Mouse (Mus musculus): ENCODE data around the gene Apba3. TPM values are rescaled to one million over a fixed set of nuclear protein-coding genes. Genes with fewer than 3 reads are reported as not detected.
A peak's percentile ranks its signal among the peaks of the same experiment; 100 is the strongest.

Gene Apba3
- polyA plus RNA-seq, 1 experiment from 2014 or later: 46.2 TPM

GRCm38 (mm10) chr10:81236471-81237268 lies 30.1 kb upstream of the Apba3 start:
- H3K27me3 ChIP-seq (ENCODE audit: insufficient read depth, poor library complexity, severe bottlenecking): peaks cover 68% of the 10 kb centered on the region
- WGBS: 90% methylated on average over 12 of the region's 12 CpGs
- peaks cover 58% of the 10 kb centered on the region for H3K4me1 ChIP-seq (replicated peaks)
- no peak for DNase-seq (ENCODE audit: low spot score)
- H3K36me3 ChIP-seq: 0 out of 2 replicates have a peak, but pooled peaks cover 5% of the 10 kb centered on the region
- H3K4me3 ChIP-seq: peak overlapping the region; percentile 4; the same call in 1 of the 2 replicates
- H3K27ac ChIP-seq: no peak overlapping the region
- H3K9me3 ChIP-seq: no peaks in the 10 kb centered on the region

- WGBS: 92% methylated on average over 2 of the region's 2 CpGs
- DNase-seq (ENCODE audit: low spot score): no peak
- H3K9me3 ChIP-seq: no peaks in the 10 kb centered on the region
- H3K36me3 ChIP-seq: 0 out of 2 replicates have a peak, but pooled peaks cover 5% of the 10 kb centered on the region
- peaks cover 47% of the 10 kb centered on the region for H3K4me1 ChIP-seq (replicated peaks)
- no peak overlapping the region for H3K4me3 ChIP-seq
- H3K27me3 ChIP-seq (ENCODE audit: insufficient read depth, poor library complexity, severe bottlenecking): peaks cover 74% of the 10 kb centered on the region
- H3K27ac ChIP-seq: no peak overlapping the region
Observed at GRCm38 (mm10) chr10:81238618-81239017, 28.1 kb upstream of the Apba3 start.

GRCm38 (mm10) chr10:81240876-81241275 lies 25.9 kb upstream of the Apba3 start:
- Histone ChIP-seq H3K27ac (no peak overlapping the region), H3K4me1 (replicated peaks) (peaks cover 56% of the 10 kb centered on the region), H3K27me3 (ENCODE audit: insufficient read depth, poor library complexity, severe bottlenecking) (peaks cover 96% of the 10 kb centered on the region), H3K36me3 (no peaks in the 10 kb centered on the region), H3K4me3 (no peak overlapping the region), H3K9me3 (no peaks in the 10 kb centered on the region)
- peak; percentile 79 for DNase-seq (ENCODE audit: low spot score)
- 19% methylated on average over 13 of the region's 13 CpGs for WGBS

- DNase-seq (ENCODE audit: low spot score): no peak
- no peaks in the 10 kb centered on the region for H3K9me3 ChIP-seq
- no peaks in the 10 kb centered on the region for H3K36me3 ChIP-seq
- H3K4me1 ChIP-seq (replicated peaks): peaks cover 53% of the 10 kb centered on the region
- WGBS: 92% methylated on average over 16 of the region's 16 CpGs
- peaks cover 100% of the 10 kb centered on the region for H3K27me3 ChIP-seq (ENCODE audit: insufficient read depth, poor library complexity, severe bottlenecking)
- H3K4me3 ChIP-seq: no peak overlapping the region
- H3K27ac ChIP-seq: no peak overlapping the region
Observed at GRCm38 (mm10) chr10:81242021-81242420, 24.7 kb upstream of the Apba3 start.

- no peaks in the 10 kb centered on the region for H3K9me3 ChIP-seq
- 83% methylated on average over 4 of the region's 4 CpGs for WGBS
- no peak overlapping the region for H3K27ac ChIP-seq
- peaks cover 100% of the 10 kb centered on the region for H3K27me3 ChIP-seq (ENCODE audit: insufficient read depth, poor library complexity, severe bottlenecking)
- peaks cover 40% of the 10 kb centered on the region for H3K4me1 ChIP-seq (replicated peaks)
- no peaks in the 10 kb centered on the region for H3K36me3 ChIP-seq
- no peak for DNase-seq (ENCODE audit: low spot score)
- peak overlapping the region; percentile 7; the same call in 1 of the 2 replicates for H3K4me3 ChIP-seq
Observed at GRCm38 (mm10) chr10:81244146-81244545, 22.6 kb upstream of the Apba3 start.

- Histone ChIP-seq H3K4me3 (peak overlapping the region; percentile 7; the same call in 1 of the 2 replicates), H3K9me3 (no peaks in the 10 kb centered on the region), H3K4me1 (replicated peaks) (peaks cover 40% of the 10 kb centered on the region), H3K36me3 (no peaks in the 10 kb centered on the region), H3K27ac (peak overlapping the region; percentile 54; the same call in 1 of the 2 replicates), H3K27me3 (ENCODE audit: insufficient read depth, poor library complexity, severe bottlenecking) (peaks cover 100% of the 10 kb centered on the region)
- 10% methylated on average over 17 of the region's 17 CpGs for WGBS
- DNase-seq (ENCODE audit: low spot score): peak; percentile 85
Observed at GRCm38 (mm10) chr10:81244595-81244994, 22.2 kb upstream of the Apba3 start.

- H3K27ac ChIP-seq: peak overlapping the region; percentile 54; the same call in 1 of the 2 replicates
- H3K4me1 ChIP-seq (replicated peaks): peaks cover 40% of the 10 kb centered on the region
- no peaks in the 10 kb centered on the region for H3K9me3 ChIP-seq
- peaks cover 100% of the 10 kb centered on the region for H3K27me3 ChIP-seq (ENCODE audit: insufficient read depth, poor library complexity, severe bottlenecking)
- WGBS: 93% methylated on average over 6 of the region's 6 CpGs
- H3K4me3 ChIP-seq: no peak overlapping the region
- no peaks in the 10 kb centered on the region for H3K36me3 ChIP-seq
- no peak for DNase-seq (ENCODE audit: low spot score)
Observed at GRCm38 (mm10) chr10:81245166-81245565, 21.6 kb upstream of the Apba3 start.

- H3K9me3 ChIP-seq: no peaks in the 10 kb centered on the region
- H3K4me3 ChIP-seq: no peak overlapping the region
- whole genome bisulfite sequencing: 90% methylated on average over 2 of the region's 2 CpGs
- peaks cover 54% of the 10 kb centered on the region for H3K4me1 ChIP-seq (replicated peaks)
- no peak for DNase-seq (ENCODE audit: low spot score)
- H3K27ac ChIP-seq: no peak overlapping the region
- H3K36me3 ChIP-seq: no peaks in the 10 kb centered on the region
- H3K27me3 ChIP-seq (ENCODE audit: insufficient read depth, poor library complexity, severe bottlenecking): peaks cover 100% of the 10 kb centered on the region
Observed at GRCm38 (mm10) chr10:81247804-81248203, 19.0 kb upstream of the Apba3 start.

GRCm38 (mm10) chr10:81249442-81249841 lies 17.3 kb upstream of the Apba3 start:
- WGBS: 84% methylated on average over 8 of the region's 8 CpGs
- H3K27ac ChIP-seq: no peak overlapping the region
- H3K27me3 ChIP-seq (ENCODE audit: insufficient read depth, poor library complexity, severe bottlenecking): peaks cover 100% of the 10 kb centered on the region
- H3K4me1 ChIP-seq (replicated peaks): peaks cover 57% of the 10 kb centered on the region
- no peaks in the 10 kb centered on the region for H3K36me3 ChIP-seq
- H3K9me3 ChIP-seq: no peaks in the 10 kb centered on the region
- no peak overlapping the region for H3K4me3 ChIP-seq
- DNase-seq (ENCODE audit: low spot score): no peak

GRCm38 (mm10) chr10:81252424-81253419 lies 14.0 kb upstream of the Apba3 start, which contains the start of gene Matk:
Matk (plus strand) TSS chr10:81252935.
- Histone ChIP-seq H3K36me3 (no peaks in the 10 kb centered on the region), H3K4me1 (replicated peaks) (peaks cover 48% of the 10 kb centered on the region), H3K27ac (peak within 1 kb of the TSS; percentile 54), H3K9me3 (no peaks in the 10 kb centered on the region), H3K27me3 (ENCODE audit: insufficient read depth, poor library complexity, severe bottlenecking) (peaks cover 100% of the 10 kb centered on the region), H3K4me3 (peak within 1 kb of the TSS; percentile 36)
- peak; percentile 61 for DNase-seq (ENCODE audit: low spot score)
- 11% methylated on average over 44 of the region's 44 CpGs for WGBS

- 66% methylated on average over 1 of the region's 1 CpGs for WGBS
- no peak for DNase-seq (ENCODE audit: low spot score)
- Histone ChIP-seq H3K4me3 (no peak overlapping the region), H3K27me3 (ENCODE audit: insufficient read depth, poor library complexity, severe bottlenecking) (peaks cover 100% of the 10 kb centered on the region), H3K27ac (no peak overlapping the region), H3K36me3 (no peaks in the 10 kb centered on the region), H3K4me1 (replicated peaks) (peaks cover 56% of the 10 kb centered on the region), H3K9me3 (no peaks in the 10 kb centered on the region)
Observed at GRCm38 (mm10) chr10:81254886-81255285, 11.9 kb upstream of the Apba3 start.

GRCm38 (mm10) chr10:81257158-81258039 lies 9.4 kb upstream of the Apba3 start:
- H3K9me3 ChIP-seq: peaks cover 6% of the 10 kb centered on the region; the same call in 1 of the 2 replicates
- peaks cover 48% of the 10 kb centered on the region for H3K4me1 ChIP-seq (replicated peaks)
- DNase-seq (ENCODE audit: low spot score): peak; percentile 45
- H3K27me3 ChIP-seq (ENCODE audit: insufficient read depth, poor library complexity, severe bottlenecking): peaks cover 89% of the 10 kb centered on the region
- peak overlapping the region; percentile 64 for H3K27ac ChIP-seq
- H3K36me3 ChIP-seq: peaks cover 20% of the 10 kb centered on the region
- peak overlapping the region; percentile 58 for H3K4me3 ChIP-seq
- WGBS: 1% methylated on average over 62 of the region's 62 CpGs

Measured in hindbrain, embryonic 10.5 days (tissue).